Mouse (Mus musculus) adrenal gland, postnatal 14 days (tissue): ENCODE measurements around the gene Traf3ip2. TPM values are rescaled to one million over a fixed set of nuclear protein-coding genes. Genes with fewer than 3 reads are reported as not detected.

Source experiments
- DNase-seq: peaks from one replicate; pipeline ENCODE4 v3.0.0; 2021; ENCODE audit warnings: mixed read lengths
- total RNA-seq: library from RNA; stranded (reverse); gene quantifications from 2 replicates; pipeline ENCODE4 v1.2.3, GENCODE M21; 2021

Gene Traf3ip2
- total RNA-seq, 1 experiment from 2014 or later, result 14.6 TPM

- DNase-seq, result no peak
Observed at GRCm38 (mm10) chr10:39600115-39600514, 12.6 kb upstream of the Traf3ip2 start.

GRCm38 (mm10) chr10:39601068-39601467, 11.7 kb upstream of the Traf3ip2 start:
- no peak for DNase-seq

- DNase-seq, result no peak
Observed at GRCm38 (mm10) chr10:39606434-39606833, 6.3 kb upstream of the Traf3ip2 start.

- no peak for DNase-seq
Observed at GRCm38 (mm10) chr10:39611234-39611633, 1.5 kb upstream of the Traf3ip2 start.

- no peak for DNase-seq
Observed at GRCm38 (mm10) chr10:39612131-39612530, 603 bp upstream of the Traf3ip2 start.

DNA sequence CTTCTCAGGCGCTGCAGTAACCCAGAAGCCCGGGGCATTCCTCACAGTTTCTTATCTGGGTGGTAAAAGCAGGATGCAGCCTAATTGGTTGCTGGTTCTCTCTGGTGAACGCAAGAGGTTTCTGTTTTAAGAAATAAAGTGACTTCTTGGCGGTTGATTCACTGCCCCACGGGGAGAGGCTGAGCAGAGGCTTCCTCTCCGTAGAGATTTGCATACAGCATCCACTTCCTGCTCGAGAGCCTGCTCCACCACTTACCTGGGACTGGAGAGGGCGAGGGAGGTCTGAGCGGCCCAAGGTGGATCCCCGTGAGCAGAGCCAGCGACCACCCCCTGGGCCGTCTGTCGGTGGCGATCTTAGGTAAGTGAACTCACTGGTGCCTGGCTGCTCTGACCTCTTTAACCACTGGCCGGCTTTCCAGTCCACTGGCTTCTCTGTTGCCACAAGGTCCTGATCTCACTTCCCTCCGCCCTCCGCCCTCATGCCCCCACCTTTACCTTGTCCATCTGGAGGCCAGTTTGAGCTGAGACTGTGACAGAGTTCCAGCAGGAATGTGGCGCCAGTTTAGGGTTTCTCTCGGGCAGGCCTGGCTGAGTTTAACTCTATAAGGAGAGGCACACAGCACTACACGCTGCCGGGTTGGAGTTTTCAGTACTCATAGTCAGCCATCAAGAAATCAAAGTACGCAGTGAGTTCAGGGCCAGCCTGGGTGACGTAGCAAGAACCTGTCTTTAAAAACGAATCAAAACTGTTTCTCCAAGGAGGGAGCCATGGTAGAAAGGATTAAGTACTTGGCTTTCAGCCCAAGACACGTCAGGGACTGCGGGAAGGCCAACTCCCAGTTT, 476 bp downstream of the Traf3ip2 start:
- DNase-seq, result peak; percentile 86

GRCm38 (mm10) chr10:39613973-39614372, 1.2 kb downstream of the Traf3ip2 start:
- DNase-seq, result peak; percentile 63

DNA sequence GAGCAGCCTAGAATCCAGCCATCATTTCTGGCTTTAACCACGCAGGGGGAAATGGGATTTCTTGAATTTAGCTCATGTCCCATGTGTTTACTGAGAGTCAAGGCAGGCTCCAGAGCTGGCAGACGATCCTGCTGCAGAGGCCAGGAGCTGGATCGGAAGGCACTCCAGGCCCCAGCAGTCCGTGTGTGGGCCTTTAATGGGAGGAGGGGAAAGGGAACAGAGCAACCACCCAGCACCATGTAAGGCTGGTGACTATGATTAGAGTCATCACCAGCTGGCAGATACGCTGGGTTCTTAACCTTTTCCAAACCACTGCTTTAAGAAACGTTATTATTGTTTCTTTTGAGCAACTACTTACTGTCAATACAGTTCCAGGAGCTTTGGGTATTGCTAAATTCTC, 1.9 kb downstream of the Traf3ip2 start:
- DNase-seq, result peak; percentile 85

DNA sequence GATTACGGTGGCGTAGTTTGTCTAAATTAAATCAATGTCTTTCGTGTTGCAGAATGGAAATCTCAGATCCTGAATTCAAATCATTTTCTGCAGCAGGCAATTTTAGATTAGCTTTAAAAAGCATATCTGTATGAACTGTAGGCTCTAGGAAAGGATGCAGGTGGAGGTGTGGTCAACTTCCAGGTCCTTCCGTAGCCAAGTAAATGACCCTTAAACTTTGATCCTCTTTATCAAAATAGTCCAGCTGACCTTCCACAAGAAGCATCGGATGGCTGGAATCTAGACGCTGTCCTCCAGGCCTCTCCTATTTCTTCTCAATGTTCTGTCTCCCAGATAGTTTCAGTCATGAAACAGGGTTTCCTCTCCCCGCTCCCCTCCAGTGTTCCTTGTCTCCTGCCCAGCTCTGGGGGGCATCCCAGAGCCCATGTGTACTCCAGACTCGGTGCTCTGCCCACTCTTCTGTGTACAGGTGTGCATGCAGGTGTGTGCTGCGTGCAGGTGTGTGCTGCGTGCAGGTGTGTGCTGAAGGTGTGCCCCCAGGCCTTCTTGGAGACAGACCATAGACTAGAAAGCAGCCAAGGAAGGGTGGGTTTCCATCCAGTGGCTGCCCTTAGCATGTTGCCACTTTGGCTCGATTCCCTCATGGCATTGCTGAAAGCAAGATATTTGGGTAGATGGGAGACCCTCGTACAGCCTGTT, 2.9 kb downstream of the Traf3ip2 start:
- no peak for DNase-seq

- DNase-seq, result no peak
Observed at GRCm38 (mm10) chr10:39616230-39616590, 3.5 kb downstream of the Traf3ip2 start.

- DNase-seq, result no peak
Observed at GRCm38 (mm10) chr10:39616626-39617025, 3.9 kb downstream of the Traf3ip2 start.

DNA sequence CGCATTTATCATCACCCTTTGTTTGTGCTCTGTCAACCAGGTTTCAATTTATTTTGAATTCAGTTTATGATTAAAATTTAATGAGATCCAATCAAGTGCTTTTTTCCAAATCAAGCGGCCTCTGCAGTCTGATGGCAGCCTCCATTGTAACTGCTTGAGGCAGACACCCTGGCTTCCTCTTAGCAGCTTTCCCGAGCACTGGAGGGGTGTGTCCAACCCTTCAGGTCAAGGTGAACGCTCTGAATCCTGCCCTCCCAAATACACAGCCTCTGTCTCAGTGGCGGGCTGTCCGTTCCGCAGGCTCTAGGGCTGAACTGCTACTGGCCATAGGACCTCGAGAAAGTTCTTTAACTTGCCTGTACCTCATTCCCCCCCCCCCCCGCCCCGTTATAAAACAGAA, 5.7 kb downstream of the Traf3ip2 start:
- peak; percentile 52 for DNase-seq

- DNase-seq, result no peak
Observed at GRCm38 (mm10) chr10:39620626-39621025, 7.9 kb downstream of the Traf3ip2 start.

- DNase-seq, result no peak
Observed at GRCm38 (mm10) chr10:39623806-39624205, 11.1 kb downstream of the Traf3ip2 start.

- no peak for DNase-seq
Observed at GRCm38 (mm10) chr10:39624837-39625625, 12.3 kb downstream of the Traf3ip2 start.

GRCm38 (mm10) chr10:39625626-39626260, 13.0 kb downstream of the Traf3ip2 start:
- DNase-seq, result peak; percentile 58

DNA sequence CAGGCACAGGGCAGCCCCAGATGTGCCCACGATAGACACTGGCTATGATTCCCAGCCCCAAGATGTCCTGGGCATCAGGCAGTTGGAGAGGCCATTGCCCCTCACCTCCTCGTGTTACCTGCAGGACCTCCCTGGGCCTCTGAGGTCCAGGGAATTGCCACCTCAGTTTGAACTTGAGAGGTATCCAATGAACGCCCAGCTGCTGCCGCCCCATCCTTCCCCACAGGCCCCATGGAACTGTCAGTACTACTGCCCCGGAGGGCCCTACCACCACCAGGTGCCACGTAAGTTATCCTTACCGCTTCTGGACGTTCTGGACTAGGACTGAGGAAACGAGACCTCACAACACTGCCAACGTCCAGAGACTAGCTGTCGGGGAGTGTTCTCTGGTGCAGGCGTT, 13.6 kb downstream of the Traf3ip2 start:
- no peak for DNase-seq

- no peak for DNase-seq
Observed at GRCm38 (mm10) chr10:39628799-39629517, 16.2 kb downstream of the Traf3ip2 start.

DNA sequence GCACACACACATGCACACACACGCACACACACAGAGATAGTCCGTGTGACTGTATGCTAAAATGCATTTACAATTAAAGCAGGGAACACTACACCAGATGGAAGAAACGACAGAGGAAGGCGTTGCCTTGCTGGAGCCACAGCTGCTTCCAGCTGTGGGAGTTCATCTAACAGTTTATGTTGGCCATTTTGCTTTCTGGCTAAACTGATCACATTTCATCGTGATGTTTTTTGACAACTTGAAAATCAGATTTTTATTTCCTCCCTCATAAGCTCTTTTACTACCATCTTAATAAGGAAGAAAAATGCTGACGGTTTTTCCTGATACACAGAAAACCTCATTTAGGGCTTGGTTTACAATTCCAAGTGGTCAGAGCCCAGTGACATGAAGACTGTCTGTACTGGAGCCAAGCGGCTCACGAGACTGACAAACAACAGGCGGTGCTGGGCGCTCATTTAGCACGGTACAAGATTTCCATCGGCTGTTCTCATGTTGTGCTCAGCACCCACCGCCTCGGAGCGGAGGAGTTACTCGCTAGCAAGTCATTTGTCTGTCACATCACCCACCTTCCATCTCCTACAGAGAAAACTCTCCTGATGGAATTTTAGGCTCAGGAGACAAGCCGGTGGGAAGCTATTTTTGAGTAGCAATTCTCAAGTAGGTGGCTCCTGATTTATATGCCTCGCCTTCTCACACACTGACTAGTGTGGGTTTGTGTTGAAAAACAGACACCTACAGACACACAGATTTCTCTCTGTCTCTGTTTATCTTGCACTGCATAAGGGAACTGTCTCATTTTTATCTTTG, 17.2 kb downstream of the Traf3ip2 start:
- no peak for DNase-seq

- no peak for DNase-seq
Observed at GRCm38 (mm10) chr10:39630811-39631210, 18.1 kb downstream of the Traf3ip2 start.

- DNase-seq, result no peak
Observed at GRCm38 (mm10) chr10:39631627-39632026, 18.9 kb downstream of the Traf3ip2 start.
